Mouse (Mus musculus) heart, postnatal 0 days (tissue): ENCODE measurements around the gene Acvr1b.

Experiments
- CTCF ChIP-seq: IDR thresholded peaks from 2 replicates; pipeline ENCODE4 v1.5.1; 2016; ENCODE audit warnings: antibody characterized with exemption, control low read depth, low read depth
- EP300 ChIP-seq: IDR thresholded peaks from 2 replicates; pipeline ENCODE4 v1.6.1; 2016; ENCODE audit warnings: antibody characterized with exemption, low read depth

DNA sequence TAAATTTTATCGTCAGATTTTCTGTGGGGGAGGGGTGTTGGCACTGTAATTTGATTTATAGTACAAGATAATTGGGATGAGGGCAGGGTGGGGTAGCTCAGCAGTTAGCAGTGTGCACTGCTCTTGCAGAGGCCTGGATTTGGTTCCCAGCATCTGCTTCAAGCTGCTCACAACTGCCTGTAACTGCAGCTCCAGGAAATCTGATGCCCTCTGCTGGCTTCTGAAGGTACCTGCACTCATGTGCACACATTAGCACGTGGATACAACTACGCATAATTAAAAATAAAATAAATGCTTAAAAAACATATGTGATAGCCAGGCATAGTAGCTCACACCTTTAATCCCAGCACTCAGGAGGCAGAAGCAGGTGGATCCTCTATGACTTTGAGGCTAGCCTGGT lies 11.7 kb downstream of the Acvr1b start:
- TF ChIP-seq CTCF (no peak), EP300 (no peak)
